Mouse (Mus musculus): Measurements from ENCODE around the gene Tnrc6b. TPM values are rescaled to one million over a fixed set of nuclear protein-coding genes. Genes with fewer than 3 reads are reported as not detected.

Tnrc6b gene
- polyA plus RNA-seq, 1 experiment from 2014 or later, result 20.7 TPM

DNA sequence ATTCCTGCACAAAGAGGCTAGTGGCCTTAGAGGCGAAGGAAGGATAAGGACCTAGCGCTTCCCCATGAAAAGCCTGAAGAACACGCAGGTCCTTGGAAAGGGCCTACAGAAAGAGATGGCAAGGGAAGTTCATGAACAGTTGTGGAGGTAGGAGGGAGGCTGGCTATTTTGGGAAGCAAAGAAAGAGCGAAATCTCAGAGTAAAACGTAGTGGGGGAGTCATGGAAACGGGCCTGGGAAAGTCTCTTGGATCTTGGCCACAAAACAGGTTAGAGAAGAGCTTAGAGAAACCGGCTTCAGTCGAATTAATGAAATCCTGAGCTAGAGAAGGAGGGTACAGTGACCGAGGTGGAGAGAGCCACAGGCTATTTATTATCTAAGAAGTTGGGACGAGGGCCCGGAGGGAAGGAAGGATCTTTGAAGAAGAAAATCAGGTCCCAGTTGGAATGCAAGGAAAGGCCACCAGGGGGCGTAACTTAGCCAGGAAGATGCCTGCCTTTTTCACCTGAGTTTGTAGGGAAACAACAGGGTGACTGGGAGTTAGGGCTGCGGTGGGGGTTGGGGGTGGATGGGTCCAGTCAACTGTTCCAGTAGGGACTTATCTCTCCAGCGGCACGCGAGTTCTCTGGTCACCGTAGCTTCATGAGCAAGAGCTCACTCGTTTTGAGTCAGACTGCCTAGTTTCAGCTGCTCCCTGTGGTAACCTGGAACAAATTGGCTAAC, 5.1 kb upstream of the Tnrc6b start:
- no peak for ATAC-seq
- 28% methylated on average over 18 of the region's 18 CpGs for WGBS
- Histone ChIP-seq H3K27me3 (replicated peaks) (no peaks in the 10 kb centered on the region), H3K27ac (peak overlapping the region; percentile 82), H3K4me1 (replicated peaks) (peaks cover 17% of the 10 kb centered on the region), H3K36me3 (no peaks in the 10 kb centered on the region), H3K4me3 (replicated peaks) (peak overlapping the region; percentile 23), H3K9ac (0 out of 2 replicates have a peak overlapping the region, but pooled peaks have one; percentile 10), H3K9me3 (no peaks in the 10 kb centered on the region), H3K4me2 (replicated peaks) (peak overlapping the region; percentile 72)

DNA sequence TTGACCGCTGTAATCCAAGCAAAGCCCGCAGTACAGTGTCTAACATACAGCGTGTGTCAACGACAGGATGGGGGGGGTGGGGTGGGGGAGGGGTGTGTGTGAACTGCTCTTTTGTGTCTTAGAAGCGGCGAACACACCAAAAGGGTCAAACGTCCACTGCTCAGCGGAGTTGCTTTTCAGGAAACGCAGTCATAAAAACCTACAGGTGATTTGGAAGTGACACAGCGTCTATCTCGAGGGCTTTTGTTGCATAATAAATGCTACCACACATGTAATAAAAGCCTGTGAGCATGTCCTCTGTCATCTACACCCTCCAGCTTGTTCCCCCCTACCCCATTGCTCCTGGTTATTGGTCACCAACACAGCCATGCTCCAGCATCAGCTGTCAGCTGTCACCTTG, 4.5 kb upstream of the Tnrc6b start:
- no peaks in the 10 kb centered on the region for H3K27me3 ChIP-seq (replicated peaks)
- WGBS, result 17% methylated on average over 11 of the region's 11 CpGs
- peak overlapping the region; percentile 72 for H3K4me2 ChIP-seq (replicated peaks)
- no peak for ATAC-seq
- 0 out of 2 replicates have a peak overlapping the region, but pooled peaks have one; percentile 10 for H3K9ac ChIP-seq
- H3K36me3 ChIP-seq, result no peaks in the 10 kb centered on the region
- H3K9me3 ChIP-seq, result no peaks in the 10 kb centered on the region
- peak overlapping the region; percentile 82 for H3K27ac ChIP-seq
- peaks cover 17% of the 10 kb centered on the region for H3K4me1 ChIP-seq (replicated peaks)
- H3K4me3 ChIP-seq (replicated peaks), result peak overlapping the region; percentile 23; the same call in 1 of the 2 replicates

DNA sequence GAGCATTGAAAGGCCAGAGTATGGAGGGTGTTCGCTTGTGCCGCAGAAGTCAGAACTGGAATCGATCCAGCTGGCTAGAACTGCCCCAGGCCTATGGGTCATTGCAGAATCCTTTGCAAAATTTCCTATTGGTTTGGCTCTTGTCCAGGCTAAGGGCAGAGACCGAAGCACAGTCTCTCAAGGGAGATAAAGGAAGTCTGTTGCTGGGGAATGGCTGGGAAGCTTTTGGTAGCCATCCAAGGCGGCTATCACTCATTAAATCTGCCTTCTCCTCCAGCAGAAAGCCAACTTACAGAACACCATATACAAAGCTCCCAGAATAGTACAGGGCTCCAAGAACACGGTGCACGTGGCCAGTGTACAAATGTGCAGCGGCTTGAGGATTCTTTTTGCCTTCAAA, 4.0 kb upstream of the Tnrc6b start:
- H3K36me3 ChIP-seq, result no peaks in the 10 kb centered on the region
- no peak for ATAC-seq
- 37% methylated on average over 8 of the region's 8 CpGs for WGBS
- H3K27ac ChIP-seq, result peak overlapping the region; percentile 82
- H3K9ac ChIP-seq, result no peak overlapping the region
- peaks cover 17% of the 10 kb centered on the region for H3K4me1 ChIP-seq (replicated peaks)
- H3K4me2 ChIP-seq (replicated peaks), result peak overlapping the region; percentile 72
- H3K4me3 ChIP-seq (replicated peaks), result no peak overlapping the region
- H3K9me3 ChIP-seq, result no peaks in the 10 kb centered on the region
- no peaks in the 10 kb centered on the region for H3K27me3 ChIP-seq (replicated peaks)

DNA sequence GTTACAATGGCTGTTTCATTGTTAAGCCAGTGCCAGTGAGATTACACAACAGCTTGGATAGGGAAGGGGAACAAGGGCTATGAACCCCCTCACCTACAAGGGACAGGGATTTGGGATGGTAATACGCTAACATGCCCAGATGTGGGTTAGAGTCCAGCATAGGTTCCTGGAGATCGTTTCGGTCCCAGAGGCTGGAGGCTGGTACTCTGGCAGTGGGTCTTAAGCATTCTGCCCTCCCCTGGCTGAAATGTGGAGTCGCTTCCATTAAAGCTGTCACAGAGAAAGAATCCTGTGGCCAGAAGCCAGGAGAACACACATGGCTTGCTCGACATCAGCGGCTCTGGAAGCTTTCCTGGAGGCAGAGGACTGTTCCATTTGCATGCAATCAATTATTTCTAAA, 1.5 kb upstream of the Tnrc6b start:
- Histone ChIP-seq H3K27me3 (replicated peaks) (no peaks in the 10 kb centered on the region), H3K9me3 (no peaks in the 10 kb centered on the region), H3K4me1 (replicated peaks) (peaks cover 17% of the 10 kb centered on the region), H3K36me3 (no peaks in the 10 kb centered on the region), H3K4me3 (replicated peaks) (no peak overlapping the region), H3K27ac (no peak overlapping the region), H3K9ac (no peak overlapping the region), H3K4me2 (replicated peaks) (no peak overlapping the region)
- ATAC-seq, result no peak
- 44% methylated on average over 6 of the region's 6 CpGs for WGBS

DNA sequence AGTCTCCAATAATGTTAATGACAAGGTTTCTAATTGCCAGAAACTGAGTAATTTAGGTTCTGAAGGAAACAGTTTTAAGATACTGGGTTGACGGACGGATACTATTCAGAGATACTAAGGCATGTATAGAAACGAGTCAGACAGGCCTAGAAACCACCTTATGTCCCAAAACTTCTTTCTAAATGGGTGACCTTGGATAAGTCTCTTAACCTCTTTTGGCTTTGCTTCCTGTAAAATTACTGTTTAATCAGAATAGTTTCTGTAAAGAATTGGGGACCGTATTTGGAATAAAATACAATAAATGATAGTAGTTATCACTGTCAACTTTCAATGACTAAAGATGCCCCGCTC, 881 bp upstream of the Tnrc6b start:
- H3K4me1 ChIP-seq (replicated peaks), result peaks cover 17% of the 10 kb centered on the region
- H3K9me3 ChIP-seq, result no peaks in the 10 kb centered on the region
- H3K36me3 ChIP-seq, result no peaks in the 10 kb centered on the region
- H3K4me2 ChIP-seq (replicated peaks), result peak overlapping the region; percentile 47
- H3K27ac ChIP-seq, result peak overlapping the region; percentile 89; the same call in 1 of the 2 replicates
- H3K4me3 ChIP-seq (replicated peaks), result peak overlapping the region; percentile 94
- WGBS, result 16% methylated on average over 5 of the region's 5 CpGs
- no peak overlapping the region for H3K9ac ChIP-seq
- ATAC-seq, result no peak
- H3K27me3 ChIP-seq (replicated peaks), result no peaks in the 10 kb centered on the region

- peak overlapping the region; percentile 72 for H3K9ac ChIP-seq
- H3K36me3 ChIP-seq, result no peaks in the 10 kb centered on the region
- ATAC-seq, result peak; percentile 52
- no peaks in the 10 kb centered on the region for H3K27me3 ChIP-seq (replicated peaks)
- peak overlapping the region; percentile 87 for H3K27ac ChIP-seq
- H3K4me2 ChIP-seq (replicated peaks), result peak overlapping the region; percentile 91
- WGBS, result under 1% methylated on average over 70 of the region's 106 CpGs
- H3K9me3 ChIP-seq, result no peaks in the 10 kb centered on the region
- H3K4me3 ChIP-seq (replicated peaks), result peak overlapping the region; percentile 94
- peaks cover 15% of the 10 kb centered on the region for H3K4me1 ChIP-seq (replicated peaks)
Observed at GRCm38 (mm10) chr15:80711401-80712151, 463 bp downstream of the Tnrc6b start.

DNA sequence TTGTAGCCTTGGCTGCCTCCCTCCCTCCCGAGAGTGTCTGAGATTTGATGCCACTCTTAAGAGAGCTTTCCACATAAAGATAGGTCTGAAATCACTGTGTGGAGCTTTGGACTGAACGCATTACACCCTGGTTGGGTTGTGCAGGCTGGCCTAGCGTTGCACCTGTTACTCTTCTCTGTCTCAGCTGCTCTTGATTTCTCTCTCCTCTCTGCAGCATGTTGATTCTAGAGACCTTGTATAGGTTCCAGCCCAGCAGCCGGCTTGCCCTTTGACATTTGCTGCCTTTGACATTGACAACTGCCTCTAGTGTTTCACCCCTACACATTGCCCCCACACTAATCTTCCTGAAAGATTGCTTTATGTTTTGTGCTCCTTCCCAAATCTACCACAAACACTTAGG, 3.2 kb downstream of the Tnrc6b start:
- 77% methylated on average over 4 of the region's 4 CpGs for WGBS
- Histone ChIP-seq H3K4me3 (replicated peaks) (no peak overlapping the region), H3K4me1 (replicated peaks) (no peaks in the 10 kb centered on the region)

DNA sequence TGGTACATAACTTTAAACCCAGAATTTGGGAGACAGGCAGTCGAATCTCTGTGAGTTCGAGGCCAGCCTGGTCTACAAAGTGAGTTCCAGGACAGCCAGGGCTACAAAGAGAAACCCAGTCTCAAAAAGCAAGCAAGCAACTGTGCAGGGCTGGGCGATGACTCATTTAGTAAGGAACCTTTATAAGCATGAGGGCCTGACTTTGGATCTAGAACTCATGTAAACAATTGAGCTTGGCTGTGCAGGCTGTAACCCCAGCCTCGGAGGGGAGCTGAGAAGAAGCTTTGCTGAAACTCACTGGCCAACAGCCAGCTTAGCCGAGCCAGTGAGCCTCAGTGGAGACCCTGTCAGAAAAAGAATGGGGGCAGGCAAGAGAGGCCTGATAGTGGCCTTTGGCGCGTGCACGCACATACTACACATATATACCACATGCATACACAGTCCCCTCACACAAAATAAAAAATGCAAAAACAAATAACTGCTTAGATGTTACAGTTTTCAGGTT, 5.6 kb downstream of the Tnrc6b start:
- Histone ChIP-seq H3K4me3 (replicated peaks) (no peak overlapping the region), H3K4me2 (replicated peaks) (no peak overlapping the region), H3K9ac (no peak overlapping the region), H3K27ac (no peak overlapping the region), H3K4me1 (replicated peaks) (no peaks in the 10 kb centered on the region), H3K36me3 (no peaks in the 10 kb centered on the region), H3K27me3 (replicated peaks) (no peaks in the 10 kb centered on the region), H3K9me3 (no peaks in the 10 kb centered on the region)
- 79% methylated on average over 8 of the region's 8 CpGs for WGBS
- ATAC-seq, result no peak

More for the DNA sequence above, 3.2 kb downstream of the Tnrc6b start:
- no peak for ATAC-seq
- Histone ChIP-seq H3K9me3 (no peaks in the 10 kb centered on the region), H3K27ac (no peak overlapping the region), H3K9ac (no peak overlapping the region), H3K27me3 (replicated peaks) (no peaks in the 10 kb centered on the region), H3K4me2 (replicated peaks) (no peak overlapping the region), H3K36me3 (no peaks in the 10 kb centered on the region)

DNA sequence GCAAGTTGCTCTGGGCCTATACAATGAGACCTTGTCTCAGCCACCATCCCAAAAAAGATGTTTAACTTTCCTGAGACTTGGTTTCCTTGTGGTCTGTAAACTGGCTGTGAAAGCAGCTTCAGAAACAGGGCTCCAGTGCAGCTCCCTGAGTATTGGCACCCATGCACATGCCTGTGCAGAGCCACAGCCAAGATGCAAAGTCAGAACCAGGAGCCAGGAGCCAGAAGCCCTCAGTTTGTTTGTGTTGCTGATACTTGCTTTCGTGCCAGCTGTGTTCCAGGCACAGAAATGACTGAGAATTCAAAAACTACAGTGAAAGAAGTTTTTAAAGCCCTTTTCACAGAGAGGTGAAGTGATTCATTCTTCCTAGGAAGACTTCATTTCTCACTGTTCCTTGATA, 6.3 kb downstream of the Tnrc6b start:
- H3K4me2 ChIP-seq (replicated peaks), result no peak overlapping the region
- no peak overlapping the region for H3K4me3 ChIP-seq (replicated peaks)
- no peaks in the 10 kb centered on the region for H3K27me3 ChIP-seq (replicated peaks)
- 56% methylated on average over 1 of the region's 1 CpGs for WGBS
- ATAC-seq, result no peak
- no peak overlapping the region for H3K27ac ChIP-seq
- H3K36me3 ChIP-seq, result no peaks in the 10 kb centered on the region
- no peaks in the 10 kb centered on the region for H3K9me3 ChIP-seq
- H3K9ac ChIP-seq, result no peak overlapping the region
- H3K4me1 ChIP-seq (replicated peaks), result no peaks in the 10 kb centered on the region

GRCm38 (mm10) chr15:80720249-80720648, 9.1 kb downstream of the Tnrc6b start:
- Histone ChIP-seq H3K36me3 (no peaks in the 10 kb centered on the region), H3K27ac (no peak overlapping the region), H3K4me2 (replicated peaks) (no peak overlapping the region), H3K27me3 (replicated peaks) (no peaks in the 10 kb centered on the region), H3K4me1 (replicated peaks) (peaks cover 2% of the 10 kb centered on the region; the same call in 1 of the 2 replicates), H3K4me3 (replicated peaks) (no peak overlapping the region), H3K9ac (no peak overlapping the region), H3K9me3 (no peaks in the 10 kb centered on the region)
- 43% methylated on average over 5 of the region's 5 CpGs for WGBS
- peak; percentile 51; the same call in 1 of the 2 replicates for ATAC-seq

DNA sequence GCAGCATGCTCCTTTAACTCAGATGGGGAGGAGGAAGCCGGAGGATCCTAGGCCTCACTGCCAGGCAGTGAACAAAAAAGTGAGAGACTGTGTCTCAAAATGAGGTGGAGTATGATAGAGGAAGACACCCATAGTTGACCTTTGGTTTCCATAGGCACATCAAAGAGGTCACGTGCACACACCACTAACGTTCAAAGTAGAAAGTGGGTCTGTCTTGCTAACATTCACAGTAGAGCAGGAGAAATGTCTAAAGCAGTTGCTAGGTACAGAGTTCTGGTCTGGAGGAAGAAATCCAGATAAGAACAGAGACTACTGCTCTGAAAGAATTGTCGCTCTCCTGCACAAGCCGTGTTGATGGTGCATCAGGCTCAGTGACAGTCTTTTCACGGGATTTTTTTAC, 10.7 kb downstream of the Tnrc6b start:
- no peak for ATAC-seq
- Histone ChIP-seq H3K4me1 (replicated peaks) (peaks cover 2% of the 10 kb centered on the region; the same call in 1 of the 2 replicates), H3K4me3 (replicated peaks) (no peak overlapping the region), H3K9me3 (no peaks in the 10 kb centered on the region), H3K27me3 (replicated peaks) (no peaks in the 10 kb centered on the region), H3K27ac (no peak overlapping the region), H3K4me2 (replicated peaks) (no peak overlapping the region), H3K9ac (no peak overlapping the region), H3K36me3 (no peaks in the 10 kb centered on the region)
- 79% methylated on average over 6 of the region's 6 CpGs for WGBS

DNA sequence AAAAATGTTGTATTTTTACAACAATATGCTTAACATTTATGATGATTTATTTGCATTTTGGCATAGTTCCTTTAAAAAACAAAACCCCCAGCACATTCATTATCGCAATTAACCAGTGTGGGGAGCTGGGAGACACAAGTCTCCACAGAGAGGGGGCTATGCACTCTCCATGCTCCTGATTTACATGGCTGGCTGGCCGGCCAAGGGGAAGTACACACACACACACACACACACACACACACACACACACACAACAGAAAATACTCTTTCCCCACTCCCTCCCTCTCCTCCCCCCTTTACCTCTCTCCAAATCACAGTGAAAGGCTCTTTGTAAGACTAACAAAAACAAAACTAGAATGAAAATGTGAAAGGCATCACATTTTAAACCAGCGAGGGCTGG, 11.3 kb downstream of the Tnrc6b start:
- no peak overlapping the region for H3K4me2 ChIP-seq (replicated peaks)

More for the DNA sequence above, 11.3 kb downstream of the Tnrc6b start:
- no peaks in the 10 kb centered on the region for H3K27me3 ChIP-seq (replicated peaks)
- H3K27ac ChIP-seq, result no peak overlapping the region
- no peaks in the 10 kb centered on the region for H3K9me3 ChIP-seq
- no peaks in the 10 kb centered on the region for H3K36me3 ChIP-seq
- no peak for ATAC-seq
- 64% methylated on average over 3 of the region's 3 CpGs for WGBS
- no peak overlapping the region for H3K4me3 ChIP-seq (replicated peaks)
- H3K4me1 ChIP-seq (replicated peaks), result peaks cover 2% of the 10 kb centered on the region; the same call in 1 of the 2 replicates
- H3K9ac ChIP-seq, result no peak overlapping the region
